Mouse (Mus musculus): ENCODE measurements around the gene B4galt4. TPM values are rescaled to one million over a fixed set of nuclear protein-coding genes. Genes with fewer than 3 reads are reported as not detected.

B4galt4 gene
- total RNA-seq, 2 experiments from 2014 or later: 13.1 to 14.9 TPM

Other genes starting within 250 kb of the B4galt4 start
- gene Timmdc1, start 219.6 kb upstream of the B4galt4 start, total RNA-seq (2021): 10 to 100 TPM; 26.4 to 32.2 TPM
- gene Poglut1, start 192.0 kb upstream of the B4galt4 start, total RNA-seq (2021): 10 to 100 TPM; 31.7 to 33.7 TPM
- 10 to 100 TPM; 71.9 to 75.7 TPM for gene Tmem39a, start 183.6 kb upstream of the B4galt4 start, total RNA-seq (2021)
- gene Arhgap31, start 29.0 kb upstream of the B4galt4 start, total RNA-seq (2021): 10 to 100 TPM; 31.3 to 31.4 TPM
- 1 to 10 TPM; 4.3 to 5.1 TPM for gene Upk1b, start 58.1 kb downstream of the B4galt4 start, total RNA-seq (2021)
- not detected for gene 4930435E12Rik, start 86.5 kb downstream of the B4galt4 start, total RNA-seq (2021)
- gene Igsf11, start 150.4 kb downstream of the B4galt4 start, total RNA-seq (2021): 10 to 100 TPM; 53.7 to 56.3 TPM

Measured in adrenal gland, postnatal 4 days (tissue).